Mouse (Mus musculus) midbrain, embryonic 14.5 days (tissue): ENCODE results near the gene Prmt8. TPM values are rescaled to one million over a fixed set of nuclear protein-coding genes. Genes with fewer than 3 reads are reported as not detected.

ENCODE experiments used
- microRNA-seq: library from miRNA; unstranded; fragments of <30 nt; microRNA quantifications from one replicate; pipeline ENCODE4, GENCODE M21; 2016
- polyA plus RNA-seq: library from polyadenylated mRNA; unstranded; fragments of >200 nt; fragmentation: Nextera tagmentation; extraction: Ambion mirVana; gene quantifications from 2 replicates; pipeline ENCODE4 v1.2.1, GENCODE M21; 2014

The Prmt8 gene
- polyA plus RNA-seq, 1 experiment from 2014 or later = 28.5 TPM

Small RNA genes within 50 kb of the gene (microRNA-seq; reads per million reads assigned to microRNA genes)
- gene Mir7233 = not detected

Other genes with a start within 250 kb of the Prmt8 start
- gene Cracr2a, start 208.1 kb downstream of the Prmt8 start, polyA plus RNA-seq = 0.22 and 0.41 TPM in 2 replicates
- 5.0 and 8.4 TPM in 2 replicates for gene Tspan11, start 118.1 kb upstream of the Prmt8 start, polyA plus RNA-seq